Mouse (Mus musculus): ENCODE data around the gene Olfr548-ps1.
"Not testable (repeated sequence)": the region's sequence is repeated elsewhere in the genome, so short reads cannot be mapped to it uniquely, and the experiment has no call there.

The Olfr548-ps1 gene

DNA sequence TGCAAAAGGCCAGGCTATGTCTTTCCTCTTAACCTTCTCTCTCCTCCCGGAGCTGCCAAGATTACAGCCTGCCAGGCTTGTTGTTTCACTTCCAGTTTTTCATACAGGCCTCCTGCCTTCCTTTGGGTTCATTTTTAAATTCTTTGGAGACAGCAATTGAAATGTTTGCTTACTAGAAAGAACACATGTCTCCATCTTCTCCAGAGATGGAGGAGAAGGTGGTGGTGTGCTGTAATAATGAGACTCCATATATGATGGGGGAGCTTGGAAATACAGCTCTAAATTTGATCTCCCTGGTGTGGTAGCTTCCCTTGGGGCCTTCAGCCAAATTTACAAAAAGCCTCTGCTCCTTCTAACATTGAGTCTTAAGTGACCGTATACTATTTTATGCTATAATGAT lies at the start of gene Olfr548-ps1:
Olfr548-ps1 (plus strand) TSS at position 301 of the 400 bp plus-strand sequence.
- DNase-seq (ENCODE audit: low read depth, low spot score), result no peak

DNA sequence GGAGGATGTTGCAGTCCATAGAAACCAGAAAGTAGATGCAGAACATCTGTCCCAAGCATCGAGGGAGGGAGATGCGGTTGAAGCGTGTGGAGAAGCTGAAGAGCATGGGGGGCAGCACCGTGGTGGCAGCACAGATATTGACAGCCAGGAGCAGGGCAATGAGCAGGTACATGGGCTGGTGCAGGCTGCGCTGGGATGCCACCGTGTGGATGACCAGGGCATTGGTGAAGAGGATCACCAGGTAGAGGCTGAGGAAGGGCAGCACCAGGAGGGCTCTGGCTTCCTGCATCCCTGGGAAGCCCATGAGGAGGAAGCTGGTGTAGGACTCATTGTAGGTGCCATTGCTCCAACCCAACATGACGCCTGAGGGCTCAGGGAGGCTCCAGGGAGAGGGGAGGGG lies 46.3 kb upstream of the Olfr548-ps1 start:
- DNase-seq (ENCODE audit: low read depth, low spot score), result not testable (repeated sequence)

DNA sequence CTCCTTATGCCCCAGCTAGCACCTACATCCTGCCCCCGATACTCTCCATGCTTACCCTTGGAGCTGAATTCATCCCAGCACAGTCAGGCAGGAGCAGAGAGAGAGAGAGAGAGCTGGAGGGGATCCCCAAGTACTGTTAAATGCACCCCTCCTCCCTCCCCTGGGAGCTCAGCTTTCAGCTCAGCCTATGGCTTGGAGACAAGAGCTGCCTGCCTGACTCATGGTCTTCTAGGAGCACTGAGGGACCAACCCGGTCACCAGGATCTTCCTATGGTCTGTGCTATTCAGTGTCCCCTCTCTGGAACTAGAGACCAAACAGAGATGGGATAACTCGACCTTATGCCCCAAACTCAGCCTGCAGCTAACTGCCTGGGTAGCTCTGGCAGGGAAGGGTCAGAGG lies 41.2 kb upstream of the Olfr548-ps1 start, which contains the start of gene Olfr545:
Olfr545 (minus strand) TSS at position 101 of the 400 bp plus-strand sequence.
- no peak for DNase-seq (ENCODE audit: low read depth, low spot score)

DNA sequence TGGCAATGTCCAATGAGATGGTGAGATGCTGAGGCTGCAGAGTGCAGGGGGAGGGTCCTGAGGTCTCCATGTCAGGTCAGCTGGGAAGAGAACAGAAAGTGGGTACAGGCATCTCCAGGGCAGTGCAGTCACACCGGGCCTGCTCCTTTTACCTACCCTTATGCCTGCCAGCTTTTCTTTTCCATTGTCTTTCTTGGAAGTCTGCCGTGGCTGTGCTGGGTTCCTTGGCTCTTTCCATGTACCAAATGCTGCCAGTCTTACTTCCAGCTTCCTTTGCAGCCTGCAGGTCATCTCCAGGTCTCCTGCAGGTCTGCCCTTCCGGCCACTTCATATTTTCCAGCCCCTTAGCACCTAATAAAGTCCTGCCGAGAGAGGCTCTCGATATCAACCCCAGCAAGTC lies 38.7 kb upstream of the Olfr548-ps1 start:
- DNase-seq (ENCODE audit: low read depth, low spot score), result no peak

DNA sequence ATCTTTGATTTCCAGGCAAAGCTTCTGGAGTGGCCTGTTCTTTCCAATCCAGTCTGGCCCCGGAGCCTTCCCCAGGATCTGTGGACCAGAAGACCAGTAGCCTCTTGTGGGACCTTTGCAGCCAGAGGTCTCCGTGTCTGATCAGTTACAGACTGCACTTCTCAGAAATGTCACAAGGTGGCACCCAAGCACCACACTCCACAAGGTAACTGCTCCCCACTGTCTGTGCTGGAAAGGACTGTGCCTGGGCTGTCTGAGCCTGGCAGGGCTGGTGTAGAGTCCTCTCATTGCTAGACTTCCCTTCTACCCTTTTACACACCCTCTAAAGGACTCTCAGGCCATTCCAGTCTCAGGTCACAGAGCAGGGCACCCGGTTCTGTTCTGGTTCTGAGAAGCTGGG lies 33.8 kb upstream of the Olfr548-ps1 start:
- peak; percentile 46 for DNase-seq (ENCODE audit: low read depth, low spot score)

DNA sequence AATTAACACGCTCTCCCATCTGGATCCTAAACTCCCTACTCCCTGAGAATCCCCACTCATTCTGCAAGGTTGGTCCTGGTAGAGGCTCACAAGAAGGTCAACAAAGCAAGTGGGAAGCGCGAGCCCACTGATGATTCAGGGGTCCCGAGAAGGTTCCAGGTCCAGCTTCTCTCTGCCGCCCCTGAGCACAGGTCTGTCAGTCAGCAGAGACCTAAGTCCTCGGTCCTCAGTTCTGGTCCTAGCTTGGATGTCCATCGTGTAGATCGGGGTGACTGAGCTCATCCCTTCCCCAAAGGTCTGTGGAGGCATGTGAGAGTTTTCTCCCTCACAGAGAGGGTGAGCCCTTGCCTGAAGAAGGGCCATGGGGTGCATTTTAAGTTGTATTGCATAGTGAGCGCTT lies 32.6 kb upstream of the Olfr548-ps1 start:
- no peak for DNase-seq (ENCODE audit: low read depth, low spot score)

DNA sequence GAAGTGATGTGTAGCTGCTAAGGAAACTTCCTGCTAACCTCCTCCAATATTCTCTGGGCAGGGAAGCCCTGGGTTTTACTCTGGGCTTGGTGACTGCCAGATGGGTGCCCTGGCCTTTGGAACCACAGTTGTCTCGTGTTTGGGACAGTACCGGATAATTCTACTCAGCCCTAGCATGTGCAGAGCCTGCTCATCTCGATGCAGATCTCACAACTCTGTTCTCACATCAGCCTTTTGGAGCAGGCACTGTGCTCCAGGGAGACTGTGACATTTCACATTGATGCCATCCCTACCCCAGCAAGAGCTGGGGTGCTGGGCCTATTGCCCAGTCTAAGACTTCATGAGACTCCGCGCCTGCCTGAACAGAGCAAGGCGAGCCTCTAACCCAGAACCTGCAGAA lies 32.0 kb upstream of the Olfr548-ps1 start:
- DNase-seq (ENCODE audit: low read depth, low spot score), result no peak

DNA sequence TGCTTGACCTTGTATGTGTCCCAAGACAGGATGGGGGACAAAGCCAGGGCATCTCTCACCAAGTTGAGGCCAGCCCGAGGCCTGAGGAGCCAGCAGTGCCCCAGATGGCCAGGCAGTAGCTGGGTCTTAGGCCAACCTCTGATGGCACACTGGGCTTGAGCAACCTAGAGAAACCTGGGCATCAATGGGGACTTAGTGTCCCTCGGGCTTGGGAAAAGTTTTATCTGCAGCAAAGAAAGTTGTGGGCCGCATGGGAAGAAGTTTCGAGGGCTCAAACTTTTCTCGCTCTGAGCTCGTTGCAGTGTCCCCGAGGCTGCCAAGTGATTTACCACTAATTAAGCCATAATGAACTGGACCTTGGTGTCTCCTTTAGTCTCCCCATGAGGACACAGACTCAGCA lies 31.0 kb upstream of the Olfr548-ps1 start:
- no peak for DNase-seq (ENCODE audit: low read depth, low spot score)

DNA sequence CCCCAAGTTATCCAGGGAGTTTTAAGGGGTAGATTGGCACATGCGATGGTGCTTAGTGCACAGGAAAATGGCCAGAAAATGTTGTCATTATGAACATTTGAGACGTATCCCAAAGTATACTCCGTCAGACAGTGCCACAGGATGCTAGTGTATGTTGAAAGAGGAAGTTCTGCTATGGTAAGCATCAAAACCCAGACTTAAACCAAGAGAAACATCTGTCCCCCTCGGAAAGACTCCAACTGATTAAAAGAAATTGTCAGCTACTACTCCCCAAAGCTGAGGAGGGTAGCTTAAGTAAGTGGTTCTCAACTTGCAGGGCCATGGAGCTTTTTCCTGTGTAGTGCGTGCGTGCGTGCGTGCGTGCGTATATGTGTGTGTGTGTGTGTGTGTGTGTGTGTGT lies 28.8 kb upstream of the Olfr548-ps1 start:
- DNase-seq (ENCODE audit: low read depth, low spot score), result no peak

DNA sequence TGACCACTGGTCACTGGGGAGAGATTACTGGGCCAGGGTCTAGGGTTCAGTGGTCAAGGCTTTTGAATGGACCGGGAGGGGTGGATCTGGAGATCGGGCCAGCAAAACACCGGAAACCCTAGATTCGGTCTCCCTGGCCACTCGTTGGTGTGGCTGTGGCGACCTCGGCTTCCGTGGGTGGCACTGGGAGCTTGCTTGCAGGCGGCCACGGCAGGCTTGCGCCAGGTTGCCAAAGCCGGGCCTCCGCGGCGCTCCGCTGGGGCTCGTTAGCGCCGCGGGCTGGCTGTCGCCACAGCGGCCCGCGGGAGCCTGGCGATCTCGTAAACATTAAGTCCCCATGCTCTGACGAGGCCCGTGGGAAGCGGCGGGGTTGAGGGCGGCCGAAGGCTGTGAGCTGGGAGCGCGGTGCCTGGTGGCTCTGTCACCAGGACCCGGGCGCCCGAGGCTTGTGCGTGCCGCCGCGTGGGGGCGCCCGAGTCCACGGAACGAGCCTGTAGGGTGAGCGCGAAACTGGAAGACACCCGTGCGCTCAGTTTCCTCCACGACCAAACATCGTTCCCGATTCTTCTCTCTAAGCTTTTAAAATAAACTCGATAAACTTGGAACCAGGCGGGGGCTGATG lies 27.8 kb upstream of the Olfr548-ps1 start:
- DNase-seq (ENCODE audit: low read depth, low spot score), result peak; percentile 66

DNA sequence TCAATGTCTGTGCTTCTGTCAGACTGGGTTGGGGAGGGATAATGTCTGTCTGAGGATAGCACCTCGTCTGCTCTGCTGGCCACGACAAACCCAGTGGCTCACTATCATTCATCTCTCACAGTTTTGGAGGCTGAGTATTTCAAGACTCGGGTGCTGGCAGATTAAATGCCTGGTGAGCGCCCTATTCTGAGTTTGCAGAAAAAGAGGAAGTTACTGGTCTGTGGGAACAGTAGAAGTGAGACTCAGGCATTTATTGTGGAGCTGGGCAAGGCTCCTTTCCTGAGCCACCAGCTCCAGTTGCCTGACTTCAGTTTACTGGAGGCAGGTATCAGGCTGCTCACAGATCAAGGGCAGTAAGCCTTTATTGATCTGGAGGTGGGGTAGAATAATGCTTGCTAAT lies 26.6 kb upstream of the Olfr548-ps1 start:
- DNase-seq (ENCODE audit: low read depth, low spot score), result no peak

DNA sequence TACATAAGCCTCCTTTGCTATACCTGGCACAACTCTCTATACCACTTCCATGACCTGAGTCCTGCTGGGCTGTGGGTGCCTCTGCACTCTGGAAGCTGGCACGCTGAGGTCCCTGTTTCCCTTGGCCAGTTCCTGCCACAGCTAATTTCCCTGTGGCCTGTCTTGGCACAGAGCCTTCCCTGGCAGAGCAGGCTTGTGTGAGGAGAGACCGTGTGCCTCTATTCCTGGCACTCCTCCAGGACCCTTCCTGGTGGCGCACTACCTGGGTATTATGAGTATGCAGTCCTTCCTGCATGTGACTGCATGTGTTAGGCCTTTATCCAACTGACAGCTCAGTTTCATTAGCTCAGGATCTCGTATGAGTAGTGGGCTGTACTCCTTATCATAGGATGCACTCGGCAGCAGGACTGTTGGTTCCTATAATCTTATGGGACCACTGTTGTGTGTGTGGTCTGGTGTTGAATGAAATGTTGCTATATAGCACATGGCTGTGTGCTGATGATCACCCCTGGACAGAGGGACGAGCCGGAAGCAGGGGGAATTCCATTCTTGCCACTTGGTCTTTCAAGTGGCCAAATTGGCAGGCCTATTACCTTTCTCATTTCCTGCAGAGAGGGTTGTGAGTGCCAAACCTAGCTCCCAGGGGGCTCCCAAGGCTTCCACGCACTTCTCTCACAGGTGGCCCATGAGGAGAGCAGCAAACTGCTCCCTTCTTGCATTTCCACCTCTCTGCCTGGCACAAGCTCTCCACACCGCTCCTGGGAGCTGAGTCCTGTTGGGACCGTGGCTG lies 24.2 kb upstream of the Olfr548-ps1 start:
- DNase-seq (ENCODE audit: low read depth, low spot score), result no peak

DNA sequence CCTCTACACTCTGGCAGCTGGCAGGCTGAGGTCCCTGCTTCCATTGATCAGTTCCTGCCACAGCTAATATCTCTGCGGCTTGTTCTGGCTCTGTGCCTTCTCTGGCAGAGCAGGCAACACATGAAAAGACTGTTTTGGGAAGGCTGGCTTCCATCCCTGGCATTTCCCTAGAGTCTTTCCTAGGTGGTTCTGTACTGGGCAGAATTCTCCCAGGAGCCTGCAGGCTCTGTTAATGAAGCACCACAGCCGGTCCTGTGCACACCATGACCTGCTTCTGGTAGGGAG lies 23.7 kb upstream of the Olfr548-ps1 start:
- DNase-seq (ENCODE audit: low read depth, low spot score), result no peak

DNA sequence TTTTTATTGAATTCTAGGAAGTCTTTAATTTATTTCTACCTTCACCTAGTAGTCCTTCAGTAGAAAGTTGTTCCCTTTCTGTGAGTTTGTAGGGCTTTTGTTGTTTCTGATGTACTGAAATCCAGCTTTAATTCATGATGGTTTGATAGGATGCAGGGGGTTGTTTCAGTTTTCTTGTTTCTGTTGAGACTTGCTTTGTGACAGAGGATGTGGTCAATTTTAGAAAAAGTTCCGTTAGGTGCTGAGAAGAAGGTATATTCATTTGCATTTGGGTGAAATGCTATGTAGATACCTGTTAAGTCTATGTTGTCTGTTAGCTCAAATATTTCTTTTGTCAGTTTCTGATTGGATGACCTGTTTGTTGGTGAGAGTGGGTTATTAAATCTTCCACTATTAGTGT lies 11.6 kb upstream of the Olfr548-ps1 start:
- no peak for DNase-seq (ENCODE audit: low read depth, low spot score)

DNA sequence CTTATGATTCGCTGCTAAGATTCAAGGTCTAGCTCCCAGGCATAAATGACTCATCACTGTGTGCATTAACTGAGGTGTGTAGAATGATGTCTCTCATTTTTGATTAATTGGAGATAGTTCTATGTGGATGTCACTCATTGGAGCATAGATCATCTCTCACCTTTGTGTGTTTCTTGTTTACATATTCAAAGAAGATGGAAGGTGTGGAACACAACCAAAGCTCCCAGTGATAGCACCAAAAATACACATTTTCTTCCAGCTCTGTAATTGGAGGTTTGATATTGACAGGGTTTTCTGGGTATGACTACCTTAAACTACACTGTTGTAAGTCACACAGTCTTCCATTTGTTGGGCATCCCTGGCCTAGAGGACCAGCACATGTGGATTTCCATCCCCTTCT lies 6.2 kb upstream of the Olfr548-ps1 start, which contains the start of gene Olfr547:
Olfr547 (plus strand) TSS at position 301 of the 400 bp plus-strand sequence.
- DNase-seq (ENCODE audit: low read depth, low spot score), result no peak

DNA sequence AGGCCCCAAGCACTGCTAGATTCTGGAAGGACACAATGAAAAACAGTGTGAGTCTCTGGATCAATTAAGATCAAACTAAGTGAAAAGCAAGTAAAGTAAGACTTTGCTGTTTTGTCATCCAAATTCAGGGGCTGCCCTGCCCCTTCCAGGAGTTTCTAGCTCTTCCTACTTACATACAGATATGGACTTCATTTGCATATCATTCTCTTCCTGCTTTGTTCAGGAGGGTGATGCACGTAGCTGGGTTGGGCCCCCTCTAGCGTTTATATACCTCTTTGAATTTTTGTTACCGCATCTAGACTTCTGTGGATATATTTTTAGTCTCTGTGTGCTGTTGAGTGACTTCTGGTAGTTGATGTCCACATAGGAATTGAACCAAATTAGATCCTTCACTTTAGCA lies 555 bp downstream of the Olfr548-ps1 start:
- no peak for DNase-seq (ENCODE audit: low read depth, low spot score)

DNA sequence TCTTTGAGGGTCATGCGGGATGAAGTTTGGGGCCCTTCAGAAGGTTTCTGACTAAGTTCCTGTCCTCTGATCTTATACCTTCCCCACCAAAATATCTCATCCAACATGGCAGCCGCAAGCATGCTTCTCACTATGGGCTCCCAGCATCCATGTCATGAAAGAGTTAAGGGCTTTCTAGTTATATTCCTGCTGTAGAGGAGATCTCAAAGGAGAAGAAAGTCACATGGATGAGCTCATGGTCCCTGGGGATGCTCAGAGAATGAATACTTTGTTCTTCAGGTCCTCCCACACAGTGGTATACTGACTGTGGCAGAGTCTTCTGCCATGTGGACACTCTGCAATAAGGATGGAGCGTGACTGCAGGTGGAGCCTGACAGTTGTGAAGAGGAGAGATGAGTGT lies 8.9 kb downstream of the Olfr548-ps1 start, which contains the start of gene Olfr549:
Olfr549 (plus strand) TSS at position 301 of the 400 bp plus-strand sequence.
- DNase-seq (ENCODE audit: low read depth, low spot score), result no peak

DNA sequence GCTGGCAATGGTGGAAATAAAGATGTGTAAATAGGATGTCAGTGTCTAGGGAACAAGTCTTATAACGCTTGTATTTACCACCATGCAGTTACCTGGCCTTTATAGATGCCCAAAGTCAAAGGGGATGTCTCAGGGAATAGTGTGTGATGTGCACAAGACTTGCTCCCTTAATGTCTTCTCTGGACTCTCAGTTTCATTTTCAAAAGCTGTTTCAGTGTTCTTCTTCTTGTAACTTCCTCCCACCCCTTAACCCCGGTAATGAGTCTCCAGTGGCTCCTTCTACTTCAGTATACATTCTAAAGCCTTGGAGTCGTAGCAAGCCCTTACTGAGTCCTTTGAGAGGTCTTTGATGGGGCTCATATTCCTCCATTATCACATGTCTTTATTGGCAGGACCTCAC lies 12.6 kb downstream of the Olfr548-ps1 start:
- DNase-seq (ENCODE audit: low read depth, low spot score), result no peak

DNA sequence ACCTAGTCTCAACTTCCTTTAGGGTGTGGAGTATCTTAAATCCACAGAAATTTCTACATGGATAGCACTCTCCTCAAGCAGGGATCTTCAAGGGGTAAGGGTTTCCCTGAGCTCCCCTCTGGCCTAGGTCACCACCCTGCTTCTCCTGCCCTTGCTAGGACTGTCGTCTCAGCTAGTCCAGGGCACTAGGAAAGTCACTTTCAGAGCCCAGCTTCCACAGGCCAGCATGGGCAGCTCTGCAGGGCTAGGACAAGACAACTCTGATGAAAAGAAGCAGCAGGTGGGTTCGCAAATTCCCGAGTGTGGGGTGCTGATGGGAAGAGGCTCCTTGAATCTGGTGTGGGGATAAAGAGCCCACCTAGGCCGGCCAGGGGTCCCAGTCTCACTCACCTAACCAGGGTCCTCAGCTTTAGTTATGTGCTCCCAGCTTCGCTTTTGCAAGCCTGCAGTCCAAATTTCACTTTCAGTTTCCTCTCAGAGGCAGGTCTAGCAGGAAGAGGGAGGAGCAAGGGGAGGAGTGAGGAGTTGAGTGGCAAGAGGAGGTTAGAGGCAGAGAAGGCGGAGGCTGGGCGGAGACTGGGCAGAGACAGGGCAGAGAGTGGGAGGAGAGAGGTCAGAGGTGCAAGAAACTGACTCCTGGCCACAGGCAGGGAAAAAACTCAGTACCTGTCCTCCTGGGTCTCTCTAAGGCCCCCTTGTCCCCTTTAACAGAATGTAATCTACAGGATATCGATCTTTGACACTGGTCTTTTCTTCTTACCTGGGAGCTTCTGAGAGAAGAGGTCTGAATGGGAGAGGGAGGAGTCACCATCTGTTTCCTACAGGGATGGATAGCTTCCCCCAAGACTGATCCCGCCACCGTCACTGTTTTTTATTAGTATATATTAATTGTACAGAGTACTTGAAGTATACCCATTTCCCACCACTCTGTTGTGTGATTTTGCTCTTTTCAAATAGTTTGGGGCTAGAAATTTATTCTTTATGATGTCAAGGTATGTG lies 24.6 kb downstream of the Olfr548-ps1 start, which contains the start of gene Trim21:
Trim21 (minus strand) TSS at position 488 of the 999 bp plus-strand sequence.
- peak; percentile 65 for DNase-seq (ENCODE audit: low read depth, low spot score)

DNA sequence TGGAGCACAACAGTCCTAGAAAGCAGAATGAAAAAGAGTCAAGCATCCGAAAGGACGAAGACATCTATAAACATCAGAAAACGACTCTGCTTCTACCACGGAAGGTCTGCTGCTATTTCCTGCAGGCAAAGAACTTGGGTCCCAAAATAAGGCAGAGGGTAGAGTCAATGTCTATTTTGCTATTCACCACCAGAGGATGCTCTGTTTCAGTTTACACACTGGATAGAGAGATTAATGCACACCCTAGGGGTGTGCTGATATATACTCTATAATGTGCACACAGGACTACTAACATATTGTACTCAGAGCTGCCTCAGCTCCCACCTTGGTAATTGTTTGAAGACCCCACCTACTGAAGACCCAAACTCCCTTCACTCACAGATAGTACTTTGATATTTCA lies 25.5 kb downstream of the Olfr548-ps1 start:
- DNase-seq (ENCODE audit: low read depth, low spot score), result no peak

DNA sequence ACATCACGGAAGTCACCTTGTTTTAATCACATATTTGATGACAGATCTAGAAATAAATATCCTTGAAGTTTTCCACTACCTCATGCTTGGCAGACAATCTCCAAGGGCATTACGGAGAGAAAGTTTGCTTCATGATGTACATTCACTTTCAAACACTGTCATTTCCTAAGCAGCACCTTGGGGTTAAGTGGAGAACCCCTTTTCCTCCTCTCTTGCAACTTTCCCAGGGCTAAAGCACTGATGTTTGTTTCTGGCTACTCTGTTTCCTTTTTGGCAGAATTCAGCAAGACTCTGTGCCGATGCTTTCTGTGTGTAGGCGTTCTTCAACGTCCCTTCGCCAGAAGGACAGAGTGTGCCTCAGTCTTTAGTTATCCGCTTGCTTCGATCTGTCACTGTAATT lies 30.4 kb downstream of the Olfr548-ps1 start, which contains the start of gene Olfr550:
Olfr550 (plus strand) TSS at position 301 of the 400 bp plus-strand sequence.
- no peak for DNase-seq (ENCODE audit: low read depth, low spot score)
